In the genomic region with DNA sequence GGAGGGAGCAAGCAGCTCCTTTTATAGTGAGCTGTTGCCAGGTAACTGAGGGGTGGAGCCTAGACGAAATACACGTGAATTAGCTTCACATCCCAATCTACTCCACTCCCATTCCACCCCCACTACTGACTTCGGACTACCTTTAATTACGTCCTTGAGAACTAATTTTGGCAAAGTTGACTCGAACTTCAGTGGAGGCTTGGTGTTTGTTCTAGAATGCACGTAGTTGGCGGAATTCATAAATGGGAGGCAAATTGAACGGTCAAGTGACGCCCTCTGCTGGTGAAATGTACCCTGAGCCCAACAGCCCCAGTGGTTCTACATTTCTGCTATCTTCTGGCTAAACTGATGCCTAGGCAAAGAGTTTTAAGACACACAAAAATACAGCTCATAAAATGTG, we compare ENCODE assay signal across 8 mouse cellular contexts. TPM values are rescaled to one million over a fixed set of nuclear protein-coding genes. Genes with fewer than 3 reads are reported as not detected.
DNase-seq lines count a peak whose midpoint lies in the region; ATAC-seq and TF ChIP-seq lines count a peak whose summit lies in the region.

No protein-coding gene starts in this region.

- ATAC-seq in kidney, embryonic 14.5 days (ENCODE audit: low FRiP score, low TSS enrichment), result no peak
- no peak for ATAC-seq in G1E (ENCODE audit: extremely low read depth, insufficient number of reproducible peaks, low FRiP score, poor library complexity, severe bottlenecking)
- ATAC-seq in liver, embryonic 11.5 days (replicated peaks; ENCODE audit: low FRiP score), result no peak
- no peak for ATAC-seq in stomach, postnatal 0 days (ENCODE audit: low FRiP score, low TSS enrichment)
- ATAC-seq in megakaryocyte, adult 5-6 weeks (ENCODE audit: poor library complexity, severe bottlenecking), result no peak

- no peak for TF ChIP-seq EP300 in stomach, postnatal 0 days (optimal IDR thresholded peaks at IDR 0.05)

- H3K27ac ChIP-seq in kidney, embryonic 14.5 days (ENCODE audit: low read depth, low read length), result no peak overlapping the region
- H3K27ac ChIP-seq in liver, embryonic 11.5 days (ENCODE audit: low read depth, low read length), result no peak overlapping the region
- H3K27ac ChIP-seq in stomach, postnatal 0 days (replicated peaks), result no peak overlapping the region

- H3K9ac ChIP-seq in kidney, embryonic 14.5 days (ENCODE audit: low read depth, low read length), result no peak overlapping the region
- no peak overlapping the region for H3K9ac ChIP-seq in liver, embryonic 11.5 days (ENCODE audit: low read depth, low read length)
- no peak overlapping the region for H3K9ac ChIP-seq in stomach, postnatal 0 days (ENCODE audit: low read length)

- no peaks in the 10 kb centered on the region for H3K9me3 ChIP-seq in kidney, embryonic 14.5 days (ENCODE audit: control insufficient read depth, low read length)
- no peaks in the 10 kb centered on the region for H3K9me3 ChIP-seq in G1E (replicated peaks)
- no peaks in the 10 kb centered on the region for H3K9me3 ChIP-seq in liver, embryonic 11.5 days (ENCODE audit: control insufficient read depth, low read length)
- no peaks in the 10 kb centered on the region for H3K9me3 ChIP-seq in stomach, postnatal 0 days (ENCODE audit: control insufficient read depth, low read length)

- H3K4me3 ChIP-seq in kidney, embryonic 14.5 days (ENCODE audit: low read length), result no peak overlapping the region
- peak overlapping the region; percentile 11; the same call in 1 of the 2 replicates for H3K4me3 ChIP-seq in G1E (ENCODE audit: low read depth, low read length)
- H3K4me3 ChIP-seq in liver, embryonic 11.5 days (ENCODE audit: low read depth, low read length), result no peak overlapping the region
- H3K4me3 ChIP-seq in stomach, postnatal 0 days (ENCODE audit: low read depth, low read length), result no peak overlapping the region

- H3K27me3 ChIP-seq in kidney, embryonic 14.5 days (ENCODE audit: control insufficient read depth, insufficient read depth, low read length), result peaks cover 2% of the 10 kb centered on the region; the same call in 1 of the 2 replicates
- peaks cover 7% of the 10 kb centered on the region for H3K27me3 ChIP-seq in G1E (ENCODE audit: insufficient read depth, low read length)
- H3K27me3 ChIP-seq in liver, embryonic 11.5 days (replicated peaks; ENCODE audit: control insufficient read depth, insufficient read depth, low read length), result no peaks in the 10 kb centered on the region
- no peaks in the 10 kb centered on the region for H3K27me3 ChIP-seq in stomach, postnatal 0 days (ENCODE audit: control insufficient read depth, insufficient read depth, low read length)

- H3K4me2 ChIP-seq in kidney, embryonic 14.5 days (replicated peaks; ENCODE audit: low read depth, low read length), result no peak overlapping the region
- H3K4me2 ChIP-seq in liver, embryonic 11.5 days, result peak overlapping the region; percentile 21; the same call in 1 of the 2 replicates
- no peak overlapping the region for H3K4me2 ChIP-seq in stomach, postnatal 0 days (replicated peaks; ENCODE audit: low read depth)

- peak; percentile 11 for DNase-seq in kidney, adult 18-20 months
- DNase-seq in G1E (ENCODE audit: low spot score), result no peak
- peak; percentile 24 for DNase-seq in embryo, embryonic 9.5 days (ENCODE audit: extremely low spot score)
- no peak for DNase-seq in liver, embryonic 11.5 days (ENCODE audit: low spot score)
- peak; percentile 42 for DNase-seq in stomach, postnatal 0 days (ENCODE audit: low spot score)
- no peak for DNase-seq in cerebellum, adult 9-11 months

- H3K36me3 ChIP-seq in kidney, embryonic 14.5 days (ENCODE audit: control insufficient read depth, insufficient read depth, low read length), result no peaks in the 10 kb centered on the region
- no peaks in the 10 kb centered on the region for H3K36me3 ChIP-seq in G1E (replicated peaks)
- H3K36me3 ChIP-seq in liver, embryonic 11.5 days (ENCODE audit: control insufficient read depth, insufficient read depth, low read length), result no peaks in the 10 kb centered on the region
- no peaks in the 10 kb centered on the region for H3K36me3 ChIP-seq in stomach, postnatal 0 days (ENCODE audit: control insufficient read depth, insufficient read depth, low read length)

- WGBS in kidney, embryonic 14.5 days, result 26% methylated on average over 9 of the region's 9 CpGs
- 28% methylated on average over 9 of the region's 9 CpGs for WGBS in liver, embryonic 11.5 days
- 33% methylated on average over 9 of the region's 9 CpGs for WGBS in stomach, postnatal 0 days

- H3K4me1 ChIP-seq in kidney, embryonic 14.5 days (ENCODE audit: control insufficient read depth, insufficient read depth, low read length), result no peaks in the 10 kb centered on the region
- H3K4me1 ChIP-seq in G1E (ENCODE audit: insufficient read depth, low read depth, low read length), result peaks cover 12% of the 10 kb centered on the region
- no peaks in the 10 kb centered on the region for H3K4me1 ChIP-seq in liver, embryonic 11.5 days (replicated peaks; ENCODE audit: control insufficient read depth, insufficient read depth, low read length)
- no peaks in the 10 kb centered on the region for H3K4me1 ChIP-seq in stomach, postnatal 0 days (replicated peaks; ENCODE audit: control insufficient read depth, insufficient read depth)

- peak; percentile 42; the same call in 1 of the 2 replicates for TF ChIP-seq CTCF in G1E (IDR thresholded peaks at IDR 0.05; ENCODE audit: low read depth, low read length)
- TF ChIP-seq CTCF in stomach, postnatal 0 days (IDR thresholded peaks at IDR 0.05; ENCODE audit: low read depth), result peak; percentile 65

RNA-seq across cellular contexts. Expression of a gene that starts 7.3 kb away (rescaled TPM):
- polyA plus RNA-seq in kidney, embryonic 14.5 days (2014; fragmentation: Nextera tagmentation; extraction: Ambion mirVana), result 51.9 and 70.3 TPM in 2 replicates
- total RNA-seq in G1E (2014; fragmentation: Nextera tagmentation) (61.0 and 86.4 TPM in 2 replicates), G1E (2017) (89.7 and 96.2 TPM in 2 replicates)
- polyA plus RNA-seq in G1E (2012), result 41.6 and 41.7 TPM in 2 replicates
- polyA plus RNA-seq in liver, embryonic 11.5 days (2014; fragmentation: Nextera tagmentation; extraction: Ambion mirVana), result 105 and 111 TPM in 2 replicates
- polyA plus RNA-seq in stomach, postnatal 0 days (2015; fragmentation: Nextera tagmentation; extraction: Ambion mirVana), result 37.0 and 39.8 TPM in 2 replicates
- 18.1 and 20.2 TPM in 2 replicates for total RNA-seq in megakaryocyte, adult 5-6 weeks (2015)
- total RNA-seq in megakaryocyte, adult 5-6 weeks (2017), result 32.3 and 36.5 TPM in 2 replicates

Comparison
In these comparisons a context has a peak if more than half of its experiments do, and no peak if none do; other contexts are left out.
1. DNase-seq: peak in kidney, adult 18-20 months (single experiment), embryo, embryonic 9.5 days (single experiment) and stomach, postnatal 0 days (single experiment); none in G1E (single experiment), liver, embryonic 11.5 days (single experiment) and cerebellum, adult 9-11 months (single experiment).